Mouse (Mus musculus) cerebellum, adult 11 months (tissue): ENCODE data around the gene Armc8.
"Not testable (repeated sequence)": the region's sequence is repeated elsewhere in the genome, so short reads cannot be mapped to it uniquely, and the experiment has no call there.

ENCODE experiments used
- DNase-seq: peaks from one replicate; pipeline ENCODE4 v3.0.0; 2022

Gene Armc8

DNA sequence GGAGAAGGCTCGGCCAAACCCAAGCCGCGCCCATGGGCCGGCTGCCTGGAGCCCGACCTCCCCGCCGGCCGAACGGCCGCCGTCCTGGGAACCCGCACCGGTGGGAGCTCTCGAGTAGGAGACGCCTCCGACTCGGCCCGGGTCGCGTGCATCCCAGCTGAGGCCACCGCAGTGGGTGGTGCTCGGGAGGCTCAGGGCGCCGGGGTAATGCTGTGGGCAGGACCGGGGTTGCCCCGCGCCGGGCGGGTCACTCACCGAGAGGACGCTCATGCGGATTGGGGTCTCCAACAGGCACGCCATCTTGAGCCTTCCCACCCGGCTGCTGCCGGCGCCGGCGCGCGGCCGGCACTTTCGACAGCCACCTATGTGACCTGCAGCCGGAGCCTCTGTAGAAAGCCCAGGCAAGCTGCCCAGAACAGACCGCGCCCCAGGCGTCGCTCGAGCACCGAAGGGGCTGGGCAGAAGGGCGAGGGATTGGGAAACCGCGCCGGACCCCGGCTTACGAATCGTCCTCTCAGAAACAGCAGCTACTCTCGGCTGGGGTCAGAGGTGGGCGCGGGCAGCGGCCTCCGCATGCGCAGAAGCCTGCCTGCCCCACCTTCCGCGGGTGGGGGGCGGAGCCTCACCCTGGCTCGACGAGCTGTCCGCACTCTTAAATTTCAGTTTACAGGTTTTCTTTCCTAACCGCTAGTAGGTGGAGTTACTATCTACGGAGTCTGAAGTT lies at the start of gene Armc8:
Armc8 (minus strand) TSS at position 553 of the 724 bp plus-strand sequence.
- DNase-seq: peak; percentile 91

GRCm38 (mm10) chr9:99612202-99612601 lies 43.5 kb upstream of the Armc8 start, which contains the start of gene A4gnt:
TSS of gene A4gnt (plus strand) at chr9:99612502.
- DNase-seq: no peak

DNA sequence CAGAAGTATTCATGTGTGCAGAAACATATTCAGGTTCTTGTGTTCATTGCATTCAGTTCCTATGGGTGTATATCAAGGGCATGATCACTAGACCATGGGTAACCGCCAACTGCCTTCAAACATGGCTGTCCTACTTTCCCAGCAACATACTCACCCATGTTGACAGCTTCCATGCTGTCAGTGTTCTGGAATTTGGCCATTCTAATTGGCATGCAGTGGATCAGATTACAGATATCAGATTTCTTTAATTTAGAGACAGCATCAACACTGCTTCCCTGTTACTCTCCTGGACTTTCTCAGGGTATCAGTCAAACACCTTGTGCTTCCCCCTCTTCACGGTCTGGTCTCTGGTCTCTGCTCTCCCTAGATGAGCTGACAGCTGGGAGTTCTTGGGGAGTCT lies 34.9 kb upstream of the Armc8 start:
- DNase-seq: no peak

GRCm38 (mm10) chr9:99599127-99599526 lies 30.4 kb upstream of the Armc8 start:
- not testable (repeated sequence) for DNase-seq

- no peak for DNase-seq
Observed at GRCm38 (mm10) chr9:99591144-99591543, 22.4 kb upstream of the Armc8 start.

- DNase-seq: no peak
Observed at GRCm38 (mm10) chr9:99587505-99588202, 19.0 kb upstream of the Armc8 start.

DNA sequence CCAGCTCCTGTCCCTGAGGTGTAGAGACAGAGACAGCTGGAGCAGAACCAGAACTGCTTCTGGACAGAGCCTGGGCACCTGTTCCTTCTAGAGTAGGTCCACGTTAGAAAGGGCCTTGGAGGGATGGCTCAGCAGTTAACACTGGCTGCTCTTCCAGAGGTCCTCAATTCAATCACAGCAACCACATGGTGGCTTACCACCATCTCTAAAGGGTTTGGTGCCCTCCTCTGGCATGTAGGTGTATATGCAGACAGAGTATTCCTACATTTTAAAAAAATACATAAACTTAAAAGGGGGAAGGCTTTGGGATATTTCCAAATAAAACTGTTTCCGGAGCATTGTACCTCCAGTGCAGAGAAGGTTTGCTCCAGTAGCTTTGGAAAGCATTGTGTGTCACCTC lies 12.0 kb upstream of the Armc8 start:
- DNase-seq: no peak

GRCm38 (mm10) chr9:99575677-99576480 lies 7.2 kb upstream of the Armc8 start, which contains the start of gene Dbr1:
TSS of gene Dbr1 (plus strand) at chr9:99575799.
- DNase-seq: peak; percentile 90

DNA sequence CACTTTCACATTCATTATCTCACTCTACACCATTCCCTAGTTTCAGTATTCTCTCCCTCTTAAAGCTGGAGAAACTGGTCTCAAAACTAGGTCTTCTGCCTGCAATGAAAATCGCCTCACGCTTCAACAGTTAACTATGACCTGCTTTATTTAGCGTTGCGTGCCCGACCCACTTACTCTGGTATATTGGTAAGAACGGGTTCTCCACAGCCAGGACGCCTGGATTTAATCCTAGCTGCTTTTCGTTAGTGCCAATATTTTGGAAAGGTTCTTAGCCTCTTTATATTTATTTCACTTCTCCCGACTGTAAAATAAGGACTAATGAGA lies 335 bp upstream of the Armc8 start:
- no peak for DNase-seq

DNA sequence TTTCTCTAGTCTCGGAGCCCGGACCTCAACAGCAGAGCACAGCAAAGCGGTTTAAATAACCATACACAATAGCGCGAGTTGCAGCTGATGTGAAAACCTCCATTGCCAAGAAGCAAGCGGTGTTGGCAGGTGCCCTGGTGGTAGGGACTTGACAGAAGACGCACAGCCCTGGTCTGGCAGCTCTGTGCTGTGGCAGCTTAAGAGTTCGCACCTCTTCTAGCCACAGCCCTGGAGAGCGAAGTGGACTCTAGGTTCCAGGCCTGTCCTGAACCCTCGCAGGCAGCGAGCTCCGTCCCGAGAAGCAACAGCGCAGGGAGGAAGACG lies 714 bp downstream of the Armc8 start:
- DNase-seq: no peak

GRCm38 (mm10) chr9:99563714-99564113 lies 5.0 kb downstream of the Armc8 start:
- DNase-seq: no peak

DNA sequence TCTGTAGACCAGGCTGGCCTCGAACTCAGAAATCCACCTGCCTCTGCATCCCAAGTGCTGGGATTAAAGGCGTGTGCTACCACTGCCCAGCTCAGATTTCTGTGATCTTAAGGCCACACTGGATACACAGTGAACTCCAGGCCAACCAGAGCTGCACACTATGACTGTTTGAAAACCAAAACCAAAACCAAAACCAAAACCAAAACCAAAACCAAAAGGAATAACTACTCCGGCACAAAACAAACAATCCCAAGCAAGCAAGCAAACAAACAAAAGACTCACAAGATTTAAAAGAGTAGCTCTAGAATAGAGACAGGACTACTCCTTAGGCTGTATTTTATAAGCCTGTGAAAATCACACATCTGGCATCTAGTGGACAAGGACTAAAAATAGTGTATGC lies 8.3 kb downstream of the Armc8 start:
- no peak for DNase-seq

- DNase-seq: no peak
Observed at GRCm38 (mm10) chr9:99559557-99559904, 9.2 kb downstream of the Armc8 start.

DNA sequence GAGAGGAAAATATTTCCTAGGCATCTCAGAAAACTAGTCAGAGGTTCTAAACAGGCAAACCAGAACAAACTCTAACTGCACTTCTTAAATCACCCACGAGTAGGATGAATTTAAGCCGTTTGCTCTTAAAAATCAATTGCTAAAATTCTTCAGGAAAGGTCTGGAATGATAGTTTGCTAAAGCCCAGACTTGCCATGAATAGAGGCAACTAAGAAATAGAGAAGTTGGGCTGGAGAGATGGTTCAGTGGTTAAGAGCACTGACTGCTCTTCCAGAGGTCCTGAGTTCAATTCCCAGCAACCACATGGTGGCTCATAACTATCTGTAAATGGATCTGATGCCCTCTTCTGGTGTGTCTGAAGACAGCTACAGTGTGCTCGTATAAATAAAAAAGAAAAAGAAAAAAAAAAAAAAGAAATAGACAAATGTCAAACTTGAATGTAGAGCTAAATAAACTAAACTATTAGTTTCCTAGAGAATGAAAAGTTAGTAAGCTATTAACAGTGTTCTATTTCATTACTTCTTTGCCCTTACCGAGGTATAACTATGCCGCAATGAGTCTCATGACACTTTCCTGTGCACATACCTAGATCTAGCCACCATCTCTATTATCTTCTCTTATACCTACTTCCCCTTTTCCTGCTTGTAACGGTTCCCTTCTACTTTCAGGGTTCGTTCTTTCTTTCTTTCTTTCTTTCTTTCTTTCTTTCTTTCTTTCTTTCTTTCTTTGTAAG lies 9.7 kb downstream of the Armc8 start:
- no peak for DNase-seq

GRCm38 (mm10) chr9:99557580-99558300 lies 11.0 kb downstream of the Armc8 start:
- no peak for DNase-seq

DNA sequence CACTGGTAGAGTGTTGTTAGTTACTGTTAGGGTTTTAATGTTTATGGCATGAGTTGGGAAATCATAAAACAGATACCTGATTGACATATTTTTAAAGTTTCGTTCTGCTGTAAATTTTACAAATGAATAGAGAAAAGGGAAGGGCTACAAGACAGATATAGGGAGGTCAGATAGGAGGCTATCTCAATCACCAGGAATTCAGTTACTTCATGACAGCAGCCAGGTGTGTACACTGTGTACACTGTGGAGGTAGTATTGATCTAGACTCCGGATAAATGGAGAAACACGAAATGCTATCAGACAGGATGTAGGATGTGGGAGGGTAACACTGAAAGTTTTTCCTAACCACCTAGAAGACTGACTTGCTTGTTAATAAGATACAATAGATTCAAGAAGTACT lies 13.4 kb downstream of the Armc8 start:
- DNase-seq: no peak

GRCm38 (mm10) chr9:99554052-99554451 lies 14.6 kb downstream of the Armc8 start:
- no peak for DNase-seq

DNA sequence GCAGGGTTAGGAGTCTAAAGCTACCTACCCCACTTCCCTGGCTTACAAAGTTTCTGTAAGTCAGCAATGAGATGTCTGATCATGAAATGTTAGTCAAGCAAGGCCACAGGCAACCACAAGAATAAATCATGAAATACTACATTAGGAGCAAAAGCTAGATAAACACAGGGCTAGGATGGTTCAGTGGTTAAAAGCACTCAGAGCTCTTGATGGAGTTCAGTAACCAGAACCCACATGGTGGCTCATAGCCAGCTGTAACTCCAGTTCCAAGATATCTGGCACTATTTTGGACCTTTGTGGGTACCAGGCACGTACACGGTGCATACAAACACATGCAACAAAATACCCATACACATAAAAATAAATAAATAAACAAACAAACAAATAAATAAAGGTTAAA lies 15.7 kb downstream of the Armc8 start:
- no peak for DNase-seq

DNA sequence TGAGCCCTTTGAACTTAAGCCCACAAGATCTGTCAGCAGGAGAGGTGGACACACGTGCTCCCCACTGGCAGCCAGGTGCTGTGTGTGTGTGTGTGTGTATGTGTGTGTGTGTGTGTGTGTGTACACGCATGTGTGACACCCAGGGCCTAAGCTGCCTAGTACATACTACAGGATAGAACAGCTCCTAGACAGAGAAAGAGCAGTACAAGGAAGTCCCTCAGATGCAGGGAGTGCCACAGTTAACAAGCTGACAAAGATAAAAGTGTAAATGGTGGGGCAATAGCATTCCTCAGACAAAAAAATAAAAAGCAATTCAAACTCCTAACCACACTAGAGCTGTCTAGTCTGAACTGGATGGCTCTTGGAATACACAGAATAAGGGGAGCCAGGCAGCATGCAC lies 16.6 kb downstream of the Armc8 start:
- no peak for DNase-seq

DNA sequence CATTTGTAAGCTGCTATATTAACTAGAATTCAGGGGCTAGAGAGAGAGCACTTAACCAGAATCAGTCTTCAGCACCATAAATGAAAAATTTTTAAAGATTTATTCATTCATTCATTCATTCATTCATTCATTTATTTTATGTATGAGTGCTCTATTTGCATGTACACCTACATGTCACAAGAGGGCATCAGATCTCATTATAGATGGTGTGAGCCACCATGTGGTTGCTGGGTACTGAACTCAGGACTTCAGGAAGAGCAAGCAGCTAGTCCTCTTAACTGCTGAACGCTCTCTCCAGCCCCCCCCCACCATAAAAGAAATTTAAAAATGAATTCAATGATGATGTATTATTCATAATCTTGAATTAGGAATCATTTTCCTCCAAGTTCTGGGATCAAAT lies 22.4 kb downstream of the Armc8 start:
- no peak for DNase-seq

- DNase-seq: no peak
Observed at GRCm38 (mm10) chr9:99531865-99532264, 36.8 kb downstream of the Armc8 start.

GRCm38 (mm10) chr9:99505875-99506274 lies 62.8 kb downstream of the Armc8 start:
- no peak for DNase-seq

- DNase-seq: no peak
Observed at GRCm38 (mm10) chr9:99499336-99499735, 69.4 kb downstream of the Armc8 start.
